Mouse (Mus musculus) neural tube, embryonic 13.5 days (tissue): ENCODE results near the gene G430095P16Rik. TPM values are rescaled to one million over a fixed set of nuclear protein-coding genes. Genes with fewer than 3 reads are reported as not detected.

Source experiments
- ATAC-seq: fragments of 200-750 bp; cut with Nextera tagmentation; 2 replicates; pipeline ENCODE4 v1.8.0; 2017; ENCODE audit warnings: low read depth, mild to moderate bottlenecking, moderate TSS enrichment, moderate library complexity
- H3K27ac ChIP-seq: fragments of 300-500 bp; sonication (generic); replicated peaks from 2 replicates; pipeline ENCODE4 v1.5.1; 2015; ENCODE audit warnings: moderate library complexity, mild to moderate bottlenecking, inconsistent platforms
- H3K27me3 ChIP-seq: fragments of 300-500 bp; sonication (generic); 2 replicates; pipeline ENCODE4 v1.6.1; 2015; ENCODE audit warnings: mild to moderate bottlenecking, inconsistent platforms
- H3K36me3 ChIP-seq: fragments of 300-500 bp; sonication (generic); 2 replicates; pipeline ENCODE4 v1.6.1; 2015; ENCODE audit warnings: mild to moderate bottlenecking, inconsistent platforms
- H3K4me1 ChIP-seq: fragments of 300-500 bp; sonication (generic); replicated peaks from 2 replicates; pipeline ENCODE4 v1.6.1; 2015; ENCODE audit warnings: inconsistent platforms
- H3K4me2 ChIP-seq: fragments of 300-500 bp; sonication (generic); 2 replicates; pipeline ENCODE4 v1.6.1; 2015; ENCODE audit warnings: inconsistent platforms, mild to moderate bottlenecking, moderate library complexity
- H3K4me3 ChIP-seq: fragments of 300-500 bp; sonication (generic); 2 replicates; pipeline ENCODE4 v1.5.1; 2015; ENCODE audit warnings: mild to moderate bottlenecking, inconsistent platforms
- H3K9ac ChIP-seq: fragments of 300-500 bp; sonication (generic); 2 replicates; pipeline ENCODE4 v1.6.1; 2015; ENCODE audit warnings: moderate library complexity, mild to moderate bottlenecking, inconsistent platforms
- H3K9me3 ChIP-seq: fragments of 300-500 bp; sonication (generic); 2 replicates; pipeline ENCODE4 v1.6.1; 2016; ENCODE audit warnings: inconsistent platforms
- WGBS: fragments of 180-500 bp; shearing (Covaris S2); methylation state at CpG from one replicate; pipeline ENCODE4 v1.1.7; 2015; 5-methylcytosine and 5-hydroxymethylcytosine counted together
- polyA plus RNA-seq: library from polyadenylated mRNA; unstranded; fragments of >200 nt; fragmentation: Nextera tagmentation; extraction: Ambion mirVana; gene quantifications from 2 replicates; pipeline ENCODE4 v1.2.1, GENCODE M21; 2015

G430095P16Rik gene
- polyA plus RNA-seq, 1 experiment from 2014 or later: 2.2 TPM

DNA sequence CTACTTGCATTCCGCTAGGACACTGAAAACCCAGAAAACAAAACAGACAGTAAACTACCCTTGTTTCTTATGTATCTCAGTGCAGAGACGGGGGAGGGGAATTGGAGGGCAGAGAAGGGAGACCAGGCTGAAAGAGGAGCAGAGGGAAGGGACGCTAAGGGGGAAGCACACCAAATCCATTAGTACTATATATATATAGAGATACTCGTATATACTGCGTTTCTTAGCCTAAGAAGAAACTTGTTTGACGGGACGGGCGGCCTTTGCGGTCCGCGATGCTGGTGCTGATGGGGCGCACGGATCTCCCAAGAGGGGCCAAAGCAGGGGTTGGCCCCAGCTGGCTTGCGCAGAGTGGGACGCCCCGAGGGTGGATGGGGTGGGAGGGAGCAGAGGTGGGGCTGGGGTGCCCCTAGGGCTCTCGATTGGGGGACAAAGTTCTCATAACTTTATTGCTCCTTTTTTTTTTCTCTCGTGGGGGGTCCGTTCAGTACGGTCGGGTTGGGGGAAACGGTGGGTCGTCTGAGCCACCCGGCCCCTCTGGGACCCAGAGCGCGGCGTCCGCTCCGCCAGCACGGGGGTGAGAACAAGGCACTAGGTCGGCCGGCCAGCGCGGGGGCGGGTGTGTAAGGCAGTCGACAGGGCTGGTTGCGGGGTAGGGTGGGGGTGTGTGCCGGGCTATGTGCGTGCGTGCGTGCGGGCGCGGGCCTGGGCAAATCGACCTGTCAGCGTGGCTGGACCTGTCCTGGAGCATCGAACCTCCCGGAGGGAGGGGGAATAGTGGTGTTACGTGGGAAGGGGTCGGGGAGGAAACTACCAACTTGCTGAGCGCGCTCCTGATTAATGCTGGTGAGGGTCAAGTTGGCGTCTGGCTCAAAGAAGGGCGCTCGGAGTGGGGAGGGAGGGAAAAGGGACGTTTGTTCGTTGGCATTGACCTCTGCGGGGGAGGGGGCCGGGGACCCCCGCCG is 17.7 kb upstream of the G430095P16Rik start:
- ATAC-seq: no peak
- Histone ChIP-seq H3K4me3 (peak overlapping the region; percentile 29), H3K9me3 (no peaks in the 10 kb centered on the region), H3K27me3 (peaks cover 81% of the 10 kb centered on the region), H3K36me3 (no peaks in the 10 kb centered on the region), H3K4me2 (peak overlapping the region; percentile 53), H3K4me1 (peaks cover 65% of the 10 kb centered on the region), H3K9ac (peak overlapping the region; percentile 61), H3K27ac (peak overlapping the region; percentile 88)
- WGBS: under 1% methylated on average over 61 of the region's 61 CpGs

GRCm38 (mm10) chr8:84705960-84706359 is 16.8 kb upstream of the G430095P16Rik start:
- 3% methylated on average over 12 of the region's 12 CpGs for WGBS
- peaks cover 73% of the 10 kb centered on the region for H3K27me3 ChIP-seq

DNA sequence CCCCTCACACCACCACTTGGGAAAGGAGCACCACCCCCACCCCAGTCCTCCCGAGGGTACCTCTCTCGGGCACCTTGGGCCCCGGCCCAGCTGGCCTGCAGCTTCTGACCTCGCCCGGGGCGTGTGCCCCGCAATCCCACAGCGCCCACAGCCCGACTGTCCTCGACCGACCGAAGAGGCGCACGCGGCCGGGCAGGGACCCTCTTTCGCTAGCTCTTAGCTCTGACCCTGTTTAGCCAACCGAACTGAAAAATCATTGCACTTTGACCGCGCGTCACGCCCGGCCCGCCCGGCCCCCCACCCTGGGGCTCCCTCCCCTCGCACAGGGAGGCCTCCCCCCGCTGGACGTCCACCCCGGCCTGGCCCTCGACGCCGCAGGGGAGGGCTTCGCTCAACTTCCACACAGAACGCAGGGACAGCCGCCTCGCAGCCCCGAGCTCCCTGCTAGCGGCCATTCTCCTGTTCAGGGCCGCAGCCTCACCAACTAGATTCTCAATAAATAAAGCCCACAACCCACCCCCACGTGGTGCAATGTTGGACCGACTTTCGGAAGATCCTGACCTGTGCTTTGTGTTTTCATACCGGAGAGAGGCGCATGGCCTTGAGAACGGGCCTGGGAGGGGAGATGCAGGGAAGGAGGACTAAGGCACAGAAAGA is 16.1 kb upstream of the G430095P16Rik start:
- Histone ChIP-seq H3K9me3 (no peaks in the 10 kb centered on the region), H3K27me3 (peaks cover 65% of the 10 kb centered on the region), H3K4me1 (peaks cover 76% of the 10 kb centered on the region), H3K9ac (peak overlapping the region; percentile 60), H3K36me3 (no peaks in the 10 kb centered on the region), H3K27ac (peak overlapping the region; percentile 95), H3K4me2 (peak overlapping the region; percentile 53), H3K4me3 (peak overlapping the region; percentile 27)
- ATAC-seq: no peak
- 4% methylated on average over 43 of the region's 45 CpGs for WGBS

More at GRCm38 (mm10) chr8:84705960-84706359, 16.8 kb upstream of the G430095P16Rik start:
- H3K4me3 ChIP-seq: peak overlapping the region; percentile 29
- peak overlapping the region; percentile 53 for H3K4me2 ChIP-seq
- peak overlapping the region; percentile 61; the same call in 1 of the 2 replicates for H3K9ac ChIP-seq
- peak overlapping the region; percentile 95 for H3K27ac ChIP-seq
- no peak for ATAC-seq
- no peaks in the 10 kb centered on the region for H3K36me3 ChIP-seq
- H3K9me3 ChIP-seq: no peaks in the 10 kb centered on the region
- H3K4me1 ChIP-seq: peaks cover 72% of the 10 kb centered on the region

- peak overlapping the region; percentile 60 for H3K9ac ChIP-seq
- H3K27me3 ChIP-seq: peaks cover 59% of the 10 kb centered on the region
- peak overlapping the region; percentile 95 for H3K27ac ChIP-seq
- H3K9me3 ChIP-seq: no peaks in the 10 kb centered on the region
- peak overlapping the region; percentile 53 for H3K4me2 ChIP-seq
- H3K36me3 ChIP-seq: no peaks in the 10 kb centered on the region
- peak overlapping the region; percentile 27 for H3K4me3 ChIP-seq
- peaks cover 79% of the 10 kb centered on the region for H3K4me1 ChIP-seq
- ATAC-seq: no peak
- WGBS: 7% methylated on average over 22 of the region's 22 CpGs
These were observed 15.4 kb upstream of the G430095P16Rik start for GRCm38 (mm10) chr8:84707267-84707883.

GRCm38 (mm10) chr8:84708071-84708541 is 14.7 kb upstream of the G430095P16Rik start:
- Histone ChIP-seq H3K9ac (peak overlapping the region; percentile 60), H3K27ac (peak overlapping the region; percentile 95), H3K27me3 (peaks cover 56% of the 10 kb centered on the region), H3K9me3 (no peaks in the 10 kb centered on the region), H3K4me3 (peak overlapping the region; percentile 27; the same call in 1 of the 2 replicates), H3K36me3 (no peaks in the 10 kb centered on the region), H3K4me1 (peaks cover 85% of the 10 kb centered on the region), H3K4me2 (peak overlapping the region; percentile 53)
- no peak for ATAC-seq
- WGBS: 6% methylated on average over 15 of the region's 15 CpGs

GRCm38 (mm10) chr8:84708774-84709475 is 13.9 kb upstream of the G430095P16Rik start:
- H3K27ac ChIP-seq: peak overlapping the region; percentile 95
- H3K27me3 ChIP-seq: peaks cover 56% of the 10 kb centered on the region
- ATAC-seq: peak; percentile 72
- H3K4me2 ChIP-seq: peak overlapping the region; percentile 22
- H3K9ac ChIP-seq: peak overlapping the region; percentile 53; the same call in 1 of the 2 replicates
- peaks cover 89% of the 10 kb centered on the region for H3K4me1 ChIP-seq
- WGBS: 7% methylated on average over 12 of the region's 12 CpGs
- no peaks in the 10 kb centered on the region for H3K36me3 ChIP-seq
- H3K4me3 ChIP-seq: no peak overlapping the region
- H3K9me3 ChIP-seq: no peaks in the 10 kb centered on the region

DNA sequence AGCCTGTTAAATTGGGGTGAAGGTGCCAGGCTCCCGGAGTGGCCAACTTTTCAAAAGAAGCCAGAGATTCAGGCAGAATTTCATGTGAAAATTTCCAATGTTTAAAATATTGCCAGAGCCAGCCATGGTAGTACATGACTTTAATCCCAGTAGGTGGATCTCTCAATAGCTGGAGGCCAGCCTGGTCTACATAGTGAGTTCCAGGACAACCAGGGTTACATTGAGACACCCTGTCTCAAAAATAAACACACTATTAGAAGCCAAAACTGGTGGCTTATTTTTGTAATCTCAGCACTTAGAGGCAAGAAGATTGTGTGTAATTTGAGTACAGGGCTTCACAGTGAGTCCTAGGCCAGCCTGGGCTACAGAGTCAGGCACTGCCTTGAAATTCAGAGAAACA is 12.9 kb upstream of the G430095P16Rik start:
- Histone ChIP-seq H3K9me3 (no peaks in the 10 kb centered on the region), H3K4me1 (peaks cover 92% of the 10 kb centered on the region), H3K27ac (peak overlapping the region; percentile 95), H3K36me3 (no peaks in the 10 kb centered on the region), H3K27me3 (peaks cover 56% of the 10 kb centered on the region), H3K9ac (no peak overlapping the region), H3K4me2 (no peak overlapping the region), H3K4me3 (no peak overlapping the region)
- no peak for ATAC-seq
- WGBS: 90% methylated on average over 1 of the region's 1 CpGs

DNA sequence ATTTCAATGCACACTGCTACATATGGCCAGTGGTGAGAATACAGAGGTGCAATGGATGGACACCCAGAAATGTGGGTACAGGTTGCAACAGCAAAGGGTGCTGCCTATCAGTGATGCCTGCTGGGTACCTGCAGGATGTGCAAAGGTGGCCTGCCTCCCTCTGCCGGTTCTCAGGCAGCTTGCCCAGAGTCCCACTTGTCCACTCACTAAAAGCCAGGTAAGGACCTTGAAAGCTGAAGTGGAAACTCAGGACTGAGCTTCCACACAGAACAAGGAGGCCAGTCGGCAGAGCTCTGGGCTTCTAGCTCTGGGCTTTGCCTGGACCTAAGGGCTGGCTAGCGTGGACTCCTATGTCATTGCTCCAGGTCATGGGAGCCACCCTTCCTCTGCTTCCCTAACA is 11.5 kb upstream of the G430095P16Rik start:
- Histone ChIP-seq H3K9ac (peak overlapping the region; percentile 54), H3K27me3 (peaks cover 57% of the 10 kb centered on the region), H3K4me1 (peaks cover 93% of the 10 kb centered on the region), H3K4me3 (no peak overlapping the region), H3K9me3 (no peaks in the 10 kb centered on the region), H3K4me2 (no peak overlapping the region), H3K27ac (peak overlapping the region; percentile 95), H3K36me3 (no peaks in the 10 kb centered on the region)
- 40% methylated on average over 3 of the region's 3 CpGs for WGBS
- ATAC-seq: no peak

- peak; percentile 82 for ATAC-seq
- H3K4me2 ChIP-seq: peak overlapping the region; percentile 22; the same call in 1 of the 2 replicates
- peak overlapping the region; percentile 54 for H3K9ac ChIP-seq
- H3K27me3 ChIP-seq: peaks cover 56% of the 10 kb centered on the region
- 8% methylated on average over 11 of the region's 11 CpGs for WGBS
- H3K36me3 ChIP-seq: no peaks in the 10 kb centered on the region
- H3K9me3 ChIP-seq: no peaks in the 10 kb centered on the region
- peak overlapping the region; percentile 95 for H3K27ac ChIP-seq
- H3K4me1 ChIP-seq: peaks cover 90% of the 10 kb centered on the region
- H3K4me3 ChIP-seq: no peak overlapping the region
These were observed 10.7 kb upstream of the G430095P16Rik start for GRCm38 (mm10) chr8:84711933-84712758.

DNA sequence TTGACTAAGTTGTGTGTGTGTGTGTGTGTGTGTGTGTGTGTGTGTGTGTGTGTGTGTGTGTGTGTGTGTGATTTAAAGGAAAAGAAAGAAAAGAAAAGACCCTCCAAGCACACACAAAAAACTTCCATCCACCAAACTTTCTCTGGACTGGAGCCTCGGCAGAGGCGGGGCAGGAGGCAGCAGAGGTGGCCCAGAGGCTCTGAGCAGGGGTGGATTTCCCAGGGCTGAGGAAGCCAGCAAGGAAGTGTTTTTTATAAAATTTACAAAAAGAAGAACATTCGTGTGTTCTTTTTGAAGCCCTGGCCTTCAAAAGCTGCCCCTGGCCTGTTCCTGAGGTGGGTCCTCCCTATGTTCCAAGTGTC is 10.1 kb upstream of the G430095P16Rik start:
- H3K4me3 ChIP-seq: no peak overlapping the region
- WGBS: 9% methylated on average over 3 of the region's 3 CpGs
- ATAC-seq: 0 out of 2 replicates have a peak, but pooled peaks have one; percentile 20
- peak overlapping the region; percentile 95 for H3K27ac ChIP-seq
- H3K9ac ChIP-seq: peak overlapping the region; percentile 53; the same call in 1 of the 2 replicates
- no peaks in the 10 kb centered on the region for H3K9me3 ChIP-seq
- no peak overlapping the region for H3K4me2 ChIP-seq
- peaks cover 84% of the 10 kb centered on the region for H3K4me1 ChIP-seq
- no peaks in the 10 kb centered on the region for H3K36me3 ChIP-seq
- peaks cover 56% of the 10 kb centered on the region for H3K27me3 ChIP-seq
